14 mouse cellular contexts compared by ENCODE assay signal in genomic region chr7:132429324-132429723, GRCm38 (mm10).
A peak's percentile ranks its signal among the peaks of the same experiment; 100 is the strongest.
DNase-seq lines count a peak whose midpoint lies in the region; ATAC-seq and TF ChIP-seq lines count a peak whose summit lies in the region.
"Had no signal": no experiment of that assay in that cellular context is flagged by ENCODE, and none has a peak within 500 bp of the region (broad histone marks: within the 10 kb centered on the region; RNA-seq: fewer than 3 reads in every experiment).

No protein-coding gene starts in this region.

- WGBS in forebrain, embryonic 13.5 days = 39% methylated on average over 4 of the region's 4 CpGs
- 68% methylated on average over 4 of the region's 4 CpGs for WGBS in forebrain, embryonic 11.5 days
- 75% methylated on average over 4 of the region's 4 CpGs for WGBS in liver, adult 2 months
- WGBS in liver, postnatal 0 days (ENCODE audit: insufficient replicate concordance) = 76% methylated on average over 4 of the region's 4 CpGs
- WGBS in hindbrain, postnatal 0 days = 29% methylated on average over 4 of the region's 4 CpGs

- TF ChIP-seq POLR2A in liver, adult 2 months (IDR thresholded peaks at IDR 0.05; ENCODE audit: extremely low read depth, insufficient read depth, low read length) = no peak

- H3K27ac ChIP-seq in forebrain, embryonic 13.5 days = no peak overlapping the region
- no peak overlapping the region for H3K27ac ChIP-seq in forebrain, embryonic 11.5 days (ENCODE audit: low read depth, low read length)
- H3K27ac ChIP-seq in liver, adult 2 months (replicated peaks; ENCODE audit: insufficient read depth, low read depth, low read length) = peak overlapping the region; percentile 51; the same call in 1 of the 2 replicates
- H3K27ac ChIP-seq in liver, postnatal 0 days (ENCODE audit: low read depth) = no peak overlapping the region
- no peak overlapping the region for H3K27ac ChIP-seq in hindbrain, postnatal 0 days
- H3K27ac ChIP-seq: embryonic facial prominence, embryonic 15.5 days; limb, embryonic 13.5 days had no signal

- no peak overlapping the region for H3K9ac ChIP-seq in forebrain, embryonic 13.5 days
- no peak overlapping the region for H3K9ac ChIP-seq in forebrain, embryonic 11.5 days (ENCODE audit: low read length)
- H3K9ac ChIP-seq in liver, adult 2 months (ENCODE audit: low read depth, low read length) = no peak overlapping the region
- no peak overlapping the region for H3K9ac ChIP-seq in liver, postnatal 0 days (replicated peaks)
- no peak overlapping the region for H3K9ac ChIP-seq in hindbrain, postnatal 0 days (replicated peaks; ENCODE audit: low read length)
- H3K9ac ChIP-seq: embryonic facial prominence, embryonic 15.5 days; limb, embryonic 13.5 days had no signal

- no peaks in the 10 kb centered on the region for H3K27me3 ChIP-seq in forebrain, embryonic 13.5 days
- H3K27me3 ChIP-seq in forebrain, embryonic 11.5 days (ENCODE audit: control insufficient read depth, insufficient read depth, low read length) = no peaks in the 10 kb centered on the region
- no peaks in the 10 kb centered on the region for H3K27me3 ChIP-seq in liver, adult 2 months (ENCODE audit: control insufficient read depth, insufficient read depth, low read length)
- H3K27me3 ChIP-seq in liver, postnatal 0 days (ENCODE audit: insufficient read depth, low read length) = 0 out of 2 replicates have a peak, but pooled peaks cover 2% of the 10 kb centered on the region
- no peaks in the 10 kb centered on the region for H3K27me3 ChIP-seq in hindbrain, postnatal 0 days (ENCODE audit: insufficient read depth, low read length)
- H3K27me3 ChIP-seq: embryonic facial prominence, embryonic 15.5 days; limb, embryonic 13.5 days had no signal

- ATAC-seq in forebrain, embryonic 13.5 days = 0 out of 2 replicates have a peak, but pooled peaks have one; percentile 55
- ATAC-seq in forebrain, embryonic 11.5 days (replicated peaks; ENCODE audit: low FRiP score) = no peak
- ATAC-seq in liver, postnatal 0 days = no peak
- ATAC-seq in hindbrain, postnatal 0 days = no peak

- TF ChIP-seq CTCF in liver, adult 2 months (IDR thresholded peaks at IDR 0.05; ENCODE audit: low read depth, low read length) = no peak
- TF ChIP-seq CTCF in liver, postnatal 0 days (IDR thresholded peaks at IDR 0.05; ENCODE audit: low read depth) = no peak
- TF ChIP-seq CTCF in hindbrain, postnatal 0 days (IDR thresholded peaks at IDR 0.05; ENCODE audit: low read depth) = no peak

- H3K4me1 ChIP-seq in forebrain, embryonic 13.5 days = peaks cover 6% of the 10 kb centered on the region
- no peaks in the 10 kb centered on the region; the same call in 1 of the 2 replicates for H3K4me1 ChIP-seq in forebrain, embryonic 11.5 days (replicated peaks; ENCODE audit: control insufficient read depth, insufficient read depth, low read length)
- H3K4me1 ChIP-seq in liver, adult 2 months (ENCODE audit: control insufficient read depth, insufficient read depth, low read length) = peaks cover 2% of the 10 kb centered on the region; the same call in 1 of the 2 replicates
- no peaks in the 10 kb centered on the region for H3K4me1 ChIP-seq in liver, postnatal 0 days (ENCODE audit: insufficient read depth)
- H3K4me1 ChIP-seq in hindbrain, postnatal 0 days (ENCODE audit: insufficient read depth, low read length) = no peaks in the 10 kb centered on the region

- intact Hi-C loops in heart, postnatal 14 days (cut with DNase I) = no loop called here

- no peaks in the 10 kb centered on the region for H3K36me3 ChIP-seq in forebrain, embryonic 13.5 days (ENCODE audit: poor library complexity, severe bottlenecking)
- H3K36me3 ChIP-seq in forebrain, embryonic 11.5 days (ENCODE audit: control insufficient read depth, insufficient read depth, low read length) = no peaks in the 10 kb centered on the region
- H3K36me3 ChIP-seq in liver, adult 2 months (ENCODE audit: control insufficient read depth, insufficient read depth, low read length) = no peaks in the 10 kb centered on the region
- H3K36me3 ChIP-seq in liver, postnatal 0 days (replicated peaks; ENCODE audit: insufficient read depth, low read length) = no peaks in the 10 kb centered on the region
- H3K36me3 ChIP-seq in hindbrain, postnatal 0 days (ENCODE audit: insufficient read depth, low read length) = no peaks in the 10 kb centered on the region
- H3K36me3 ChIP-seq: embryonic facial prominence, embryonic 15.5 days; limb, embryonic 13.5 days had no signal

- no peaks in the 10 kb centered on the region for H3K79me2 ChIP-seq in liver, adult 2 months (ENCODE audit: control insufficient read depth, insufficient read depth, low read length)

- TF ChIP-seq EP300 in liver, postnatal 0 days (IDR thresholded peaks at IDR 0.05; ENCODE audit: low read depth) = no peak

- H3K4me2 ChIP-seq in forebrain, embryonic 13.5 days = no peak overlapping the region
- no peak overlapping the region for H3K4me2 ChIP-seq in forebrain, embryonic 11.5 days (ENCODE audit: low read depth, low read length, severe bottlenecking)
- no peak overlapping the region for H3K4me2 ChIP-seq in liver, postnatal 0 days (ENCODE audit: low read depth, low read length)
- H3K4me2 ChIP-seq in hindbrain, postnatal 0 days (ENCODE audit: low read depth, low read length) = no peak overlapping the region
- H3K4me2 ChIP-seq: embryonic facial prominence, embryonic 15.5 days; limb, embryonic 13.5 days had no signal

- DNase-seq in forebrain, embryonic 11.5 days (ENCODE audit: low spot score) = no peak
- no peak for DNase-seq in liver, adult 2 months (ENCODE audit: extremely low read depth, low read depth, low spot score)
- no peak for DNase-seq in liver, postnatal 0 days
- DNase-seq in brain, adult 2 months (ENCODE audit: low read depth, low spot score) = peak; percentile 65
- peak; percentile 48 for DNase-seq in hindbrain, postnatal 0 days (ENCODE audit: low spot score)
- no peak for DNase-seq in spleen, postnatal 14 days (ENCODE audit: low spot score in 2 of 2)
- DNase-seq in heart, postnatal 14 days = no peak
- DNase-seq: adrenal gland, postnatal 14 days; kidney, adult 18-20 months; right cerebral cortex, postnatal 25 days; thymus, postnatal 14 days had no signal

- no peak overlapping the region for H3K4me3 ChIP-seq in forebrain, embryonic 13.5 days
- no peak overlapping the region for H3K4me3 ChIP-seq in forebrain, embryonic 11.5 days (ENCODE audit: low read depth, low read length)
- no peak overlapping the region for H3K4me3 ChIP-seq in liver, adult 2 months (ENCODE audit: insufficient read depth, low read depth, low read length)
- H3K4me3 ChIP-seq in liver, postnatal 0 days (ENCODE audit: low read depth, low read length) = no peak overlapping the region
- no peak overlapping the region for H3K4me3 ChIP-seq in hindbrain, postnatal 0 days (ENCODE audit: low read length)
- H3K4me3 ChIP-seq: embryonic facial prominence, embryonic 15.5 days; limb, embryonic 13.5 days had no signal

- H3K9me3 ChIP-seq in forebrain, embryonic 13.5 days (replicated peaks) = no peaks in the 10 kb centered on the region
- H3K9me3 ChIP-seq in forebrain, embryonic 11.5 days (ENCODE audit: control insufficient read depth, low read length) = no peaks in the 10 kb centered on the region
- no peaks in the 10 kb centered on the region for H3K9me3 ChIP-seq in liver, postnatal 0 days (ENCODE audit: low read length)
- no peaks in the 10 kb centered on the region for H3K9me3 ChIP-seq in hindbrain, postnatal 0 days (ENCODE audit: low read length)
- H3K9me3 ChIP-seq: embryonic facial prominence, embryonic 15.5 days; limb, embryonic 13.5 days had no signal

Comparison
In these comparisons a context has a peak if more than half of its experiments do, and no peak if none do; other contexts are left out.
1. DNase-seq: peak in brain, adult 2 months (single experiment) and hindbrain, postnatal 0 days (single experiment); none in forebrain, embryonic 11.5 days (single experiment), liver, adult 2 months (single experiment), liver, postnatal 0 days (single experiment), spleen, postnatal 14 days (0 of 2) and heart, postnatal 14 days (0 of 2).